Mouse (Mus musculus) left cerebral cortex, postnatal 25 days (tissue): ENCODE measurements around the gene 0610030E20Rik. TPM values are rescaled to one million over a fixed set of nuclear protein-coding genes. Genes with fewer than 3 reads are reported as not detected.
A peak's percentile ranks its signal among the peaks of the same experiment; 100 is the strongest.

Experiments used
- DNase-seq, 2 experiments: peaks; one replicate each; pipeline ENCODE4 v3.0.0; 2022; ENCODE audit warnings: low spot score in 2 of 2, mixed read lengths in 1 of 2
- intact Hi-C: fragments of 180-260 bp; cut with DNase I; formaldehyde crosslinking; loops from one replicate; pipeline ENCODE4 v1.15.1; 2025
- total RNA-seq, 2 experiments: library from RNA; stranded (reverse); gene quantifications; 2 replicates each; pipeline ENCODE4 v1.2.3; 2021

The 0610030E20Rik gene
- 10 to 100 TPM; 15.1 to 16.9 TPM for total RNA-seq

GRCm38 (mm10) chr6:72347166-72347941 lies at the start of gene 0610030E20Rik:
0610030E20Rik (plus strand) TSS chr6:72347317.
- intact Hi-C loops: no loop called here

GRCm38 (mm10) chr6:72297825-72298224 lies 49.3 kb upstream of the 0610030E20Rik start:
- no peak for DNase-seq
- intact Hi-C loops: no loop called here

More at GRCm38 (mm10) chr6:72347166-72347941, at the start of gene 0610030E20Rik:
- peak; percentile 80 to 83 for DNase-seq

GRCm38 (mm10) chr6:72302349-72302925 lies 44.7 kb upstream of the 0610030E20Rik start:
- intact Hi-C loops: no loop called here
- DNase-seq: no peak

GRCm38 (mm10) chr6:72303510-72303909 lies 43.6 kb upstream of the 0610030E20Rik start:
- DNase-seq: no peak
- intact Hi-C loops: no loop called here

- no peak for DNase-seq
- intact Hi-C loops: no loop called here
Observed at GRCm38 (mm10) chr6:72312198-72312597, 34.9 kb upstream of the 0610030E20Rik start.

- DNase-seq: no peak
- intact Hi-C loops: no loop called here
Observed at GRCm38 (mm10) chr6:72313124-72313867, 33.8 kb upstream of the 0610030E20Rik start.

- intact Hi-C loops: no loop called here
- DNase-seq: no peak
Observed at GRCm38 (mm10) chr6:72315384-72315783, 31.7 kb upstream of the 0610030E20Rik start.

- no peak for DNase-seq
- intact Hi-C loops: no loop called here
Observed at GRCm38 (mm10) chr6:72316044-72316443, 31.1 kb upstream of the 0610030E20Rik start.

- peak in 1 of 2 experiments; percentile 53 for DNase-seq
- intact Hi-C loops: no loop called here
Observed at GRCm38 (mm10) chr6:72318440-72318839, 28.7 kb upstream of the 0610030E20Rik start.

- peak; percentile 60 to 66 for DNase-seq
- intact Hi-C loops: no loop called here
Observed at GRCm38 (mm10) chr6:72319019-72319418, 28.1 kb upstream of the 0610030E20Rik start.

GRCm38 (mm10) chr6:72322936-72323335 lies 24.2 kb upstream of the 0610030E20Rik start:
- DNase-seq: no peak
- intact Hi-C loops: no loop called here

- intact Hi-C loops: no loop called here
Observed at GRCm38 (mm10) chr6:72323786-72324508, 23.2 kb upstream of the 0610030E20Rik start.

GRCm38 (mm10) chr6:72326274-72326673 lies 20.8 kb upstream of the 0610030E20Rik start:
- DNase-seq: peak; percentile 27 to 69
- intact Hi-C loops: no loop called here

More at GRCm38 (mm10) chr6:72323786-72324508, 23.2 kb upstream of the 0610030E20Rik start:
- DNase-seq: no peak

GRCm38 (mm10) chr6:72329019-72329418 lies 18.1 kb upstream of the 0610030E20Rik start:
- intact Hi-C loops: no loop called here

GRCm38 (mm10) chr6:72330133-72330532 lies 17.0 kb upstream of the 0610030E20Rik start:
- intact Hi-C loops: loop anchor here (10.0 kb wide), 1 partner anchor 445 kb away; no protein-coding TSS in a partner anchor
- DNase-seq: no peak

More at GRCm38 (mm10) chr6:72329019-72329418, 18.1 kb upstream of the 0610030E20Rik start:
- DNase-seq: no peak

- DNase-seq: no peak
- intact Hi-C loops: loop anchor here (10.0 kb wide), 1 partner anchor 448 kb away; no protein-coding TSS in a partner anchor
Observed at GRCm38 (mm10) chr6:72333111-72333510, 14.0 kb upstream of the 0610030E20Rik start.

GRCm38 (mm10) chr6:72340481-72340880 lies 6.6 kb upstream of the 0610030E20Rik start:
- no peak for DNase-seq
- intact Hi-C loops: no loop called here

GRCm38 (mm10) chr6:72344396-72345073 lies 2.6 kb upstream of the 0610030E20Rik start:
- intact Hi-C loops: no loop called here
- DNase-seq: no peak

- intact Hi-C loops: no loop called here
- DNase-seq: peak; percentile 97 to 98
Observed at GRCm38 (mm10) chr6:72345074-72345567, 2.0 kb upstream of the 0610030E20Rik start, which contains the start of gene Usp39. Usp39 (minus strand) TSS chr6:72345184.
